Mouse (Mus musculus): ENCODE results near the gene Islr2. TPM values are rescaled to one million over a fixed set of nuclear protein-coding genes. Genes with fewer than 3 reads are reported as not detected.

Islr2 gene
- polyA plus RNA-seq, 1 experiment from 2014 or later = 0.15 TPM

DNA sequence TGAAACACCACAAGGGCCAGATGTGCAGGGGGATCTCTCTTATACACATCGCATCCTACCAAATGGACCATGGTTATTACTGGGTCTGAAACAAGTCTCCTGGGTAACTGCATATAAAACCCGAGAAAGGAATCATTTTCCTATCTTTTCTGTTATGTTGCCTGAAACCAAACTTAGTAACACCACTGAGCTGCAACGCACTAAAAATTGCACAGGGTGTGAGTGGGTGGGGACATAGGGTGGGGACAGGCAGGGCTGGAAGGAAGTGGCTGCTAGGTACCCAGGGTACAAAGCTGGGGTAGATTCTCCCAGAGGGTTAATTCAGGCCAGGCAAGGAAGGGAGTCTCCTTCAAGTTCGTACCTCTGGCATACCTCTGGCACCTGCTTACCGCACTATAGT is 38.6 kb upstream of the Islr2 start:
- peak overlapping the region; percentile 83 for H3K27ac ChIP-seq
- no peaks in the 10 kb centered on the region for H3K27me3 ChIP-seq
- 81% methylated on average over 5 of the region's 5 CpGs for WGBS
- no peak overlapping the region for H3K4me3 ChIP-seq
- H3K9me3 ChIP-seq = no peaks in the 10 kb centered on the region
- peaks cover 7% of the 10 kb centered on the region; the same call in 1 of the 2 replicates for H3K36me3 ChIP-seq
- H3K4me1 ChIP-seq = peaks cover 58% of the 10 kb centered on the region
- H3K4me2 ChIP-seq = no peak overlapping the region
- ATAC-seq (ENCODE audit: borderline replicate concordance, extremely low read depth, low FRiP score, low TSS enrichment) = no peak
- no peak overlapping the region for H3K9ac ChIP-seq

DNA sequence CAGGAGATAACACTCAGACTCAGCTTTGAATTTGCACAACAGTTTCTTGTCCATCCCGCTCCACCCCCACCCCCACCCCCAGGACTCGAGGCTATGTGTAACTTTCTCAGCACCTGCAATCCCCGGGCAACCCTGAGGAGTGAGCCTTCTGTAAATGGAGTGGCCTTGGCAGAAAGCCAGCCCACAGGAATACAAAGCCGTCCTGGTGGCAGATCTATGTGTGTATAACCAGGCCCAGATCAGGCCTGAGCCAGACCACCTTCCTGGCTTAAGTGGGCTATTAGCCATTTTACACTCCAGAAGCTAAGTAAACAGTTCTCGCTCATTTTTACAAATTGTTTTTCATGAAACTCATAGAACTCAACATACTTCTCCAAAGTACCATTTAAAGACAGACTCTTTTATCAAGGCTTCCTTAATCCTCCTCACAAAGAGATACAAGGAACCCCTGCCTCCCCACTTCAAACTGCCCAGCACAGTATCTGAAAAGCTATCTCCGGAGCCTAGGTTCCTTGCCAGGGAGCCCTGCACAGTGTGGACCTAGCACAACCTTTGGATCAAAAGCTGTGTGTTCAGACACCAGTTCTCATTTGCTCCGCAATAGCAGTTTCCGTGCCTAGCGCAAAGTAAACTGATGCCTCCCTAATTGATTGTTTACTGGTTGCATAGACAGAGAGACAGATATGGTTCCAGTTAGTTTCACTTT is 37.8 kb upstream of the Islr2 start:
- WGBS = 33% methylated on average over 9 of the region's 9 CpGs
- H3K4me2 ChIP-seq = 0 out of 2 replicates have a peak overlapping the region, but pooled peaks have one; percentile 1
- H3K4me3 ChIP-seq = no peak overlapping the region
- peaks cover 7% of the 10 kb centered on the region; the same call in 1 of the 2 replicates for H3K36me3 ChIP-seq
- peak; percentile 88; the same call in 1 of the 2 replicates for ATAC-seq (ENCODE audit: borderline replicate concordance, extremely low read depth, low FRiP score, low TSS enrichment)
- no peaks in the 10 kb centered on the region for H3K9me3 ChIP-seq
- no peaks in the 10 kb centered on the region for H3K27me3 ChIP-seq
- no peak overlapping the region for H3K9ac ChIP-seq
- peaks cover 51% of the 10 kb centered on the region for H3K4me1 ChIP-seq
- peak overlapping the region; percentile 83 for H3K27ac ChIP-seq

DNA sequence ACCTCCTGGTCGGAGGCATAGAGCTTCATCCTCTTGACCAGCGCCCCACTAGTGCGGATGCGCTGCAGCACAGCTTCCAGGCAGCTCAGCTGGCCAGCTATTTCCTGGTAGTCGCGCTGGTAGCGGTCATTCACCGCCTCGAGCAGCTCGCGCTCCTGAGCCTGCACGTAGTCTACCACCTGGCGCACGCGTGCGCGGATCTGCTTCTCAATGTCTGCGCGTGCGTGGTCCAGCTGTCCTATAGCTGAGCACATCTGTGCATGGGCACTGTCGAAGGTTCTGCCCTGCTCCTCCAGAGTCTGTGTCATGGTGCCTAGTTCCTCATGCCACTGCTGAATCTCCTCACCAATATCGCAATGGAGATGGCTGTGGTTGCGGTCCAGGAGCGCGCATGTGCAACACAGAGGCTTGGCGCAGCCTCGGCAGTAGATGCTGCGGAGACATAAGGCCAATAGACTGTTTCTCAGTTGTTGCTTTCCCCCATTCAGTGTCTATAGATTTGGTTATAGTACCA is 30.4 kb upstream of the Islr2 start:
- peaks cover 47% of the 10 kb centered on the region for H3K36me3 ChIP-seq

DNA sequence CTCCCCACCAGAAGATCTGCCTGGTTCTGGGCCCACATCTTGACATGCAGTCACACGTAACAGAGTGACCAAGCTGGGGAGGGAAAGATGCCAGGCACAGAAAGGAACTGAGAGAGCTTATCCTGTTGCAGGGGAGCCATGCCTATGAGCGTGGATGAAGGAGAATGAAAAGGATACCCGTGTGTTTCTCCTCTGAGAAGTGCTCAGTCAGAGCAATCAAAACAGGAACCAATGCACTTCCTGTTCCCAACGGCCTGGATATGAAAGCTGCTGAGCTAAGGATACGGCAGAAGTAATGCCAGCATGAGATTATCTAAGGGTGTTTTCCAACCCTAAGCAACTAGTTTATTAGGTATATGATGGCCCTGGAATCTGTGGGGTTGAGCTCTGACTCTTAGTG is 28.3 kb upstream of the Islr2 start:
- no peak overlapping the region for H3K4me3 ChIP-seq
- ATAC-seq (ENCODE audit: borderline replicate concordance, extremely low read depth, low FRiP score, low TSS enrichment) = no peak
- H3K36me3 ChIP-seq = peaks cover 69% of the 10 kb centered on the region
- H3K9me3 ChIP-seq = no peaks in the 10 kb centered on the region
- H3K4me2 ChIP-seq = no peak overlapping the region
- no peak overlapping the region for H3K9ac ChIP-seq
- no peaks in the 10 kb centered on the region for H3K27me3 ChIP-seq
- H3K27ac ChIP-seq = peak overlapping the region; percentile 57; the same call in 1 of the 2 replicates
- WGBS = 55% methylated on average over 5 of the region's 5 CpGs
- H3K4me1 ChIP-seq = no peaks in the 10 kb centered on the region

More for the DNA sequence above, 30.4 kb upstream of the Islr2 start:
- no peaks in the 10 kb centered on the region for H3K4me1 ChIP-seq
- ATAC-seq (ENCODE audit: borderline replicate concordance, extremely low read depth, low FRiP score, low TSS enrichment) = no peak
- H3K9me3 ChIP-seq = no peaks in the 10 kb centered on the region
- 98% methylated on average over 28 of the region's 28 CpGs for WGBS
- no peak overlapping the region for H3K4me2 ChIP-seq
- no peak overlapping the region for H3K4me3 ChIP-seq
- no peaks in the 10 kb centered on the region for H3K27me3 ChIP-seq
- H3K9ac ChIP-seq = no peak overlapping the region
- no peak overlapping the region for H3K27ac ChIP-seq

DNA sequence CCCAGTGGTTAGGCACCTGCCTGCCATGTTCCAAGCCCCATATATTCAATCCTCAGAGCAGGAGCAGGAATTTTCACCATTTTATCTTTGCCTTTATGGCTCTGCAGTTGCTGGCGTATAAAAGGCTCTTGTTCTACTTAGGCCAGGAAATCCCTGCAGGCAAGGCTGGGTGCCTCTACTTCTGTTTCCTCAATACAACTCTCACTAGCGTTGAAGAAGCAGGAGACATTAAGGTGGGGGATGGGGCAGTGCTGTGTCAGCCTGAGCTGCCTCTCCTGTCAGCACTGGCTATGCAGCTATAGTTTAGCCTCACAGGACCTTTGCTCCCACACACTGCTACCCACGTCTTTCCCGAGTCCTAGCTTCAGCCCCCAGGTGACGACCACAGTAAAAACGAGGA is 27.6 kb upstream of the Islr2 start:
- Histone ChIP-seq H3K9ac (no peak overlapping the region), H3K36me3 (peaks cover 72% of the 10 kb centered on the region), H3K9me3 (no peaks in the 10 kb centered on the region), H3K27me3 (no peaks in the 10 kb centered on the region), H3K4me1 (no peaks in the 10 kb centered on the region), H3K4me2 (no peak overlapping the region), H3K27ac (peak overlapping the region; percentile 57; the same call in 1 of the 2 replicates), H3K4me3 (no peak overlapping the region)
- no peak for ATAC-seq (ENCODE audit: borderline replicate concordance, extremely low read depth, low FRiP score, low TSS enrichment)
- 64% methylated on average over 6 of the region's 6 CpGs for WGBS

DNA sequence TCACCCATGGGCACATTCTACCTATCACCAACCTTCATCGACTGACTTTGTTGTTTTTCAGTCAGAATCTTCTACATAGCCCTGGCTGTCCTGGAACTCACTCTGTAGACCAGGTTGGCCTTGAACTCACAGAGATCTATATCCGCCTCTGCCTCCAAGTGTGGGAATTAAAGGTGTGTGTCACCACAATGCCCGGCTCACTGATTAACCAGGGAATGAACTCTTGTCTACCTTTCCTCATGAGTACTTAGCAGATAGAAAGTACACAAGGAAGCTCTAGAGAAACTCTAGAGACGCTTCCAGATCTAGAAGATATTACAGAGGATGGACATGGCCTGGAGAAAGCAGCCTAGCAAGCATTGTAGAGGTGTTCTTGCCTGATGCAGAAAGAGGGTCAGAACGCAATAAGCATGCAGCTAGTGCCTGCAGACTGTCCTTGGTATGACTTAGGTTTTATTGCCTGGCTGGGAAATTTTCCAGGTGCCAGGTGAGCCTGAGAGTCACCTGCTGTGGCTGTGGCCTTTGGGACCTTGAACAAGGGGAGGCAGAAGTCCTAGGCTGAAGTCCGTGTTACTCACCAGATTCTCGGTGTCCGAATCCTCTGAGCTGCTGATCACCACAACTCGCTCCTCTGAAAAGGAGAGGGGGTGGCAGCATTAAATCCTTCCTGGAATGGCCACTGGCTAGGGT is 24.8 kb upstream of the Islr2 start:
- no peaks in the 10 kb centered on the region for H3K27me3 ChIP-seq
- H3K9me3 ChIP-seq = no peaks in the 10 kb centered on the region
- no peak overlapping the region for H3K4me2 ChIP-seq
- H3K36me3 ChIP-seq = peaks cover 68% of the 10 kb centered on the region
- WGBS = 91% methylated on average over 9 of the region's 9 CpGs
- no peak overlapping the region for H3K4me3 ChIP-seq
- H3K9ac ChIP-seq = no peak overlapping the region
- no peaks in the 10 kb centered on the region for H3K4me1 ChIP-seq
- ATAC-seq (ENCODE audit: borderline replicate concordance, extremely low read depth, low FRiP score, low TSS enrichment) = no peak
- H3K27ac ChIP-seq = no peak overlapping the region

DNA sequence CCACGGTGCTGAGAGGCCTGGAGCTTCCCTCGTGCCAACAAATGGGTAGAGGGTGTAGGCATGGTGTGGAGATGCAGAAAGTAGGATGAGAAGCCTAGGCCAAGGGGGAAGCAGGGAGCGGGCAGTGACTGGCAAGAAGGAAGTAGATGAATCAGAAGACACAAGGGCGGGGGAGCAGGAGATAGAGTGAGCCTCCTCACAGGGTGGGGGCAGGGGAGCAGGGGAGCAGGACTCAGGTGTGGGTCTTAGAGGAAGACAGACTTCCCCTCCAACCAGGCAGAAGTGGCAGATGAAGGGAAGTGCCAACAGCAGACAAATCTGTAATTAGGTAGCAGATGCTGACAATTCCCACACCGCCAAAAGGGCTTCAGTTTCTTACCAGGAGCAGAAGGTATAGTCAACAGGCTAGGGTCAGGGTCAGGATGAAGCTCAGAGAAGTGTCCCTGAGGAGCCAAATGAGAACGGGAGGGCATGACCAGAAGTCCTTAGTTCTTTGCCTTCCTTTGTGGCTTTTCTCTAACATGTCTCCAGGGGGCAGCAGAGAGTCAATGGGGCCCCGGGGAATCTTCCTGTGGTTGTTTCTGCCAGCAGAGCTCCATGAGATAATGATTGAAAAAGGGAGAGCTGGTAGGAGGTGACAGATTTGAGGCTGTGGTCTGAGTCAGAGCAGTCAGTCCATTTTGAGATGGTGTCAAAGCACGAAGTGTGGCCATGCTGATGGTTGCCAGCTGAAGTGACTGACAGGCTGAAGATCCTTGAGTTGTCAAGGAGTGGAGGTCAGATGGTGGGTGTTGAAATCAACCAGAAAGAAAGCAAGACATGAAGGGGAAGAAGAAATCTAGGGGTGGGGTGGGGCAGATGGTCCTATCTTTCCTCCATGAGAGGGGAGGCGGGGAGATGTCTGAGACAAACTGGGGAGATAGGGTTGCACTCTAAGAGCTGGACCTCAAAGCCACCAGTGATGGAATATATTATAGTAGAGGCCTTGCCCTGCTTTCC is 22.1 kb upstream of the Islr2 start:
- H3K4me1 ChIP-seq = no peaks in the 10 kb centered on the region
- H3K27me3 ChIP-seq = no peaks in the 10 kb centered on the region
- H3K4me2 ChIP-seq = no peak overlapping the region
- H3K9ac ChIP-seq = no peak overlapping the region
- no peak for ATAC-seq (ENCODE audit: borderline replicate concordance, extremely low read depth, low FRiP score, low TSS enrichment)
- H3K27ac ChIP-seq = no peak overlapping the region
- H3K4me3 ChIP-seq = no peak overlapping the region
- H3K36me3 ChIP-seq = peaks cover 59% of the 10 kb centered on the region
- WGBS = 62% methylated on average over 9 of the region's 9 CpGs
- no peaks in the 10 kb centered on the region for H3K9me3 ChIP-seq

DNA sequence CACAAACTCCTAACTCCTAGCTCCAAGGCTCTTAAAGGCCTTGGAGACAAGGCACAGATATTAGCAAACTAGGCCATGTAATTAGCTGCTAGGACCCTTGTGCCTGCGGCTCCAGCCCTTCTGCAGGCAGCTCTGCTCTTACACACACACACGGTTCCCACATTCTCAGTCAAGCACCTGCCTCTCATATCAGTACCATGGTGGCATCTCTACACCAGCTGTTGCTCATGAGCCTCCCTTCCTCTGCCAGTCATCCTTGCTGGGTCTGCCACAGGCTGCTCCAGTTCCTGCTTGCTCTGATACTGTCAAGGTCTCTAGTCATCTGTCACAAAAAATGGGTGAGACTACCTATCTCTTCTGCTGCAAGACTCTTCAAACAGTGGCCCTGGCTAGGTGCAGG is 20.2 kb upstream of the Islr2 start:
- H3K4me2 ChIP-seq = no peak overlapping the region
- no peak overlapping the region for H3K4me3 ChIP-seq
- WGBS = 84% methylated on average over 2 of the region's 2 CpGs
- H3K9ac ChIP-seq = no peak overlapping the region
- H3K27ac ChIP-seq = no peak overlapping the region
- H3K36me3 ChIP-seq = peaks cover 47% of the 10 kb centered on the region
- no peaks in the 10 kb centered on the region for H3K9me3 ChIP-seq
- no peak for ATAC-seq (ENCODE audit: borderline replicate concordance, extremely low read depth, low FRiP score, low TSS enrichment)
- H3K27me3 ChIP-seq = no peaks in the 10 kb centered on the region
- H3K4me1 ChIP-seq = no peaks in the 10 kb centered on the region

DNA sequence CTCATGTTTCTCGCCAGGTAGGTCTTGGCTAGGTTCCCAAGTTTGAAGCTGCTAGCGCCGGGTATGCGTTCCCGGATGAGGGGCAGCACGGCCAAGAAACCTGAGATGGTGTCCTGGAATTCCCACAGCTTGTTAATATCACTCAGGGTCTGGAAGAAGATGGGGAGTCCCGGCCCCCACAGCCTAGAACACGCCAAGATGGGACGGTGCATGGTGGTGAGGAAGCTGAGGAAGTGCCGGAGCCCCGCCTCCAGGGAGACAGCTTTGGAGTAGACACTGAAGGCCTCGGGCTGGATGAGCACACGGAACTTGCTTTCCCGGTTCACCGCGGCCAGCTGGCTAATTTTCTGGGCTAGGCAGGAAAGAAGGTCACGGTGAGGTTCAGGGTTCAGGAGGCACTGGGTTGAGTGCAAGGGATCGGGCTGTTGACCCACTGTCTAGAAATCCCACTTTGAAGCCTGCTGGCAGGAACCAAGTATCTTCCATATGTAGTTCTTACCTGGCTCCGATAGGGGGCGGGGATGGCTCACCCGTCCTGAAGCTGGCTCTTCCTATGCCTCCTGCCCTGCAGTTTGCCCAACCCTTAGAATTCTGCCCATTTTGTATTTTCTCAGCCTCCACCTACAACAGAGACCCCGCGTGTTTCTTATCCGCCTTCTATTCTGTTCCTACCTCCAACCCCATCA is 16.2 kb upstream of the Islr2 start:
- Histone ChIP-seq H3K4me1 (no peaks in the 10 kb centered on the region), H3K4me2 (no peak overlapping the region), H3K9me3 (no peaks in the 10 kb centered on the region), H3K9ac (no peak overlapping the region), H3K36me3 (peaks cover 21% of the 10 kb centered on the region; the same call in 1 of the 2 replicates), H3K4me3 (no peak overlapping the region), H3K27me3 (no peaks in the 10 kb centered on the region), H3K27ac (no peak overlapping the region)
- 61% methylated on average over 24 of the region's 24 CpGs for WGBS
- no peak for ATAC-seq (ENCODE audit: borderline replicate concordance, extremely low read depth, low FRiP score, low TSS enrichment)

DNA sequence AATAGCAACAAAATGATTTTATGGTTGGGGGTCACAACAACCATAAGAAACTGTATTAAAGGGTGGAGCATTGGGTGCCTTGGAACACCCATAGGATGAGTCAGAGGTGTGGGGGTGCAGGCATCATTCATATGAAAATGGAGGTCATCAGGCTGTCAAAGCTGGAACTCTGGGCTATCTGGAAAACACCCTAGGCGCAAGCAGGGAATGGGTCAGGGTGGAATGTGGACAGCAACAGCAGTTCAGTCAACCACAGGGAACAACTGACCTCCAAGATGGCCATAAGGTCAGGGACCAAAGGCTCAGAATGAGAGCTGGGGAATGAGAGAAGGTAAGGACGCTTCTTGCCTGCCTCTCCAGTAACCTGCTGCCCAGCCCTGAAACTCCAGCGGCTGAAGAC is 14.4 kb upstream of the Islr2 start:
- peaks cover 17% of the 10 kb centered on the region for H3K4me1 ChIP-seq
- no peak overlapping the region for H3K9ac ChIP-seq
- no peak overlapping the region for H3K4me3 ChIP-seq
- ATAC-seq (ENCODE audit: borderline replicate concordance, extremely low read depth, low FRiP score, low TSS enrichment) = no peak
- no peak overlapping the region for H3K4me2 ChIP-seq
- H3K36me3 ChIP-seq = peaks cover 14% of the 10 kb centered on the region; the same call in 1 of the 2 replicates
- no peaks in the 10 kb centered on the region for H3K27me3 ChIP-seq
- no peak overlapping the region for H3K27ac ChIP-seq
- H3K9me3 ChIP-seq = no peaks in the 10 kb centered on the region
- 87% methylated on average over 3 of the region's 3 CpGs for WGBS

DNA sequence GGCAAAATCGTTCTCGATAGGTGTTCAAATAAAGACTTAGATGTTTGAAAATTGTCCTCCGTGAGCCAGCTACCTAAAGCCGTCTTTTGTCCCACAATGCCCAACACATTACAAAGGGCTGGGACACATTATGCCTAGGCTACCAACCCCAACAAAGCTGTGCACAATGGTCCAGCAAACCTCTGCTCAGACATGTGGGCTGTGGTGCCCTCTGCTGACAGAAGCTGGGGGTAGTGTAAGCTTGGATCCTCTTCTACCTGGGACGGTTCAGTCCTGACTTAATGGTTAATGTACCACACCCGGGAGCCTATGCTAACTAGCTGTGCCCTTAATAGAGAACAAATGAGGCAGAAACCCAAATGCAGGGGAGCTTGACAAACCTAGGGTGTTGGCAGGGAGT is 12.3 kb upstream of the Islr2 start:
- Histone ChIP-seq H3K27me3 (no peaks in the 10 kb centered on the region), H3K9me3 (no peaks in the 10 kb centered on the region), H3K9ac (no peak overlapping the region), H3K4me1 (peaks cover 17% of the 10 kb centered on the region), H3K36me3 (peaks cover 4% of the 10 kb centered on the region; the same call in 1 of the 2 replicates), H3K4me2 (no peak overlapping the region), H3K4me3 (no peak overlapping the region), H3K27ac (no peak overlapping the region)
- no peak for ATAC-seq (ENCODE audit: borderline replicate concordance, extremely low read depth, low FRiP score, low TSS enrichment)
- WGBS = 54% methylated on average over 6 of the region's 6 CpGs
